23 mouse cellular contexts compared by ENCODE assay signal in genomic region chr1:138915596-138915995, GRCm38 (mm10). TPM values are rescaled to one million over a fixed set of nuclear protein-coding genes. Genes with fewer than 3 reads are reported as not detected.
A peak's percentile ranks its signal among the peaks of the same experiment; 100 is the strongest.
DNase-seq lines count a peak whose midpoint lies in the region; ATAC-seq and TF ChIP-seq lines count a peak whose summit lies in the region.
"Had no signal": no experiment of that assay in that cellular context is flagged by ENCODE, and none has a peak within 500 bp of the region (broad histone marks: within the 10 kb centered on the region; RNA-seq: fewer than 3 reads in every experiment).

No protein-coding gene starts in this region.

- peak; percentile 55 for DNase-seq in heart, adult 11 months
- peak; percentile 63 for DNase-seq in lung, embryonic 14.5 days
- no peak for DNase-seq in lung, postnatal 10 days
- peak; percentile 68 for DNase-seq in midbrain, embryonic 11.5 days (ENCODE audit: low spot score, missing footprints)
- DNase-seq in NIH3T3 (ENCODE audit: low read depth), result peak; percentile 15
- DNase-seq in forebrain, postnatal 0 days, result no peak
- DNase-seq: adrenal gland, adult 2 months; adrenal gland, adult 8-10 months; adrenal gland, postnatal 10 days; adrenal gland, postnatal 14 days; adrenal gland, postnatal 25 days; adrenal gland, postnatal 36 days; B cell, adult 2 months; cerebellum, adult 11 months; cerebellum, adult 11-12 months; cerebellum, adult 18-20 months had no signal

- H3K4me2 ChIP-seq in heart, embryonic 11.5 days, result no peak overlapping the region
- no peak overlapping the region for H3K4me2 ChIP-seq in lung, embryonic 14.5 days
- H3K4me2 ChIP-seq in midbrain, embryonic 11.5 days, result no peak overlapping the region
- H3K4me2 ChIP-seq in midbrain, embryonic 16.5 days (ENCODE audit: low read length), result no peak overlapping the region
- H3K4me2 ChIP-seq in forebrain, postnatal 0 days (ENCODE audit: low read depth), result no peak overlapping the region

- no peaks in the 10 kb centered on the region for H3K27me3 ChIP-seq in heart, embryonic 11.5 days (ENCODE audit: control insufficient read depth, insufficient read depth, low read length)
- no peaks in the 10 kb centered on the region for H3K27me3 ChIP-seq in lung, embryonic 14.5 days (ENCODE audit: insufficient read depth, low read length)
- no peaks in the 10 kb centered on the region for H3K27me3 ChIP-seq in midbrain, embryonic 11.5 days (ENCODE audit: control insufficient read depth, insufficient read depth, low read length)
- H3K27me3 ChIP-seq in midbrain, embryonic 16.5 days (ENCODE audit: control insufficient read depth, insufficient read depth, low read depth, low read length), result no peaks in the 10 kb centered on the region
- no peaks in the 10 kb centered on the region for H3K27me3 ChIP-seq in forebrain, postnatal 0 days (ENCODE audit: insufficient read depth, low read length)
- H3K27me3 ChIP-seq: CH12.LX, Patski had no signal

- H3K27ac ChIP-seq in heart, embryonic 11.5 days (ENCODE audit: low read depth, low read length), result no peak overlapping the region
- H3K27ac ChIP-seq in lung, embryonic 14.5 days (ENCODE audit: low read depth), result no peak overlapping the region
- no peak overlapping the region for H3K27ac ChIP-seq in midbrain, embryonic 11.5 days (ENCODE audit: low read depth, low read length)
- H3K27ac ChIP-seq in midbrain, embryonic 16.5 days (ENCODE audit: low read length), result no peak overlapping the region
- no peak overlapping the region for H3K27ac ChIP-seq in forebrain, postnatal 0 days (ENCODE audit: low read depth, low read length)

- H3K9me3 ChIP-seq in heart, embryonic 11.5 days (replicated peaks; ENCODE audit: control insufficient read depth, low read length), result no peaks in the 10 kb centered on the region
- H3K9me3 ChIP-seq in lung, embryonic 14.5 days (ENCODE audit: low read depth, low read length), result no peaks in the 10 kb centered on the region
- H3K9me3 ChIP-seq in midbrain, embryonic 11.5 days (ENCODE audit: control insufficient read depth, low read length), result no peaks in the 10 kb centered on the region
- H3K9me3 ChIP-seq in midbrain, embryonic 16.5 days (replicated peaks; ENCODE audit: control insufficient read depth, low read length, poor library complexity, severe bottlenecking), result no peaks in the 10 kb centered on the region
- no peaks in the 10 kb centered on the region for H3K9me3 ChIP-seq in forebrain, postnatal 0 days (ENCODE audit: low read length)
- H3K9me3 ChIP-seq: G1E had no signal

- WGBS in heart, embryonic 11.5 days (ENCODE audit: insufficient replicate concordance), result 86% methylated on average over 3 of the region's 3 CpGs
- 50% methylated on average over 3 of the region's 3 CpGs for WGBS in lung, embryonic 14.5 days
- WGBS in midbrain, embryonic 11.5 days, result over 99% methylated on average over 3 of the region's 3 CpGs
- WGBS in midbrain, embryonic 16.5 days, result 97% methylated on average over 3 of the region's 3 CpGs
- 95% methylated on average over 3 of the region's 3 CpGs for WGBS in forebrain, postnatal 0 days

- H3K36me3 ChIP-seq in heart, embryonic 11.5 days (ENCODE audit: control insufficient read depth, insufficient read depth, low read length), result no peaks in the 10 kb centered on the region
- no peaks in the 10 kb centered on the region for H3K36me3 ChIP-seq in lung, embryonic 14.5 days (ENCODE audit: insufficient read depth)
- H3K36me3 ChIP-seq in midbrain, embryonic 11.5 days (ENCODE audit: control insufficient read depth, insufficient read depth, low read length), result no peaks in the 10 kb centered on the region
- no peaks in the 10 kb centered on the region for H3K36me3 ChIP-seq in midbrain, embryonic 16.5 days (ENCODE audit: control insufficient read depth, insufficient read depth, low read length)
- H3K36me3 ChIP-seq in forebrain, postnatal 0 days (ENCODE audit: insufficient read depth), result no peaks in the 10 kb centered on the region
- H3K36me3 ChIP-seq: G1E had no signal

- no peak overlapping the region for H3K9ac ChIP-seq in heart, embryonic 11.5 days (ENCODE audit: low read depth, low read length)
- no peak overlapping the region for H3K9ac ChIP-seq in lung, embryonic 14.5 days
- H3K9ac ChIP-seq in midbrain, embryonic 11.5 days (ENCODE audit: low read length), result no peak overlapping the region
- no peak overlapping the region for H3K9ac ChIP-seq in midbrain, embryonic 16.5 days (ENCODE audit: low read depth, low read length)
- H3K9ac ChIP-seq in forebrain, postnatal 0 days, result no peak overlapping the region

- no peak overlapping the region for H3K4me3 ChIP-seq in heart, embryonic 11.5 days (ENCODE audit: low read depth, low read length)
- no peak overlapping the region for H3K4me3 ChIP-seq in lung, embryonic 14.5 days (ENCODE audit: low read depth, low read length)
- H3K4me3 ChIP-seq in midbrain, embryonic 11.5 days (ENCODE audit: low read depth, low read length), result no peak overlapping the region
- no peak overlapping the region for H3K4me3 ChIP-seq in midbrain, embryonic 16.5 days (ENCODE audit: low read depth, low read length)
- no peak overlapping the region for H3K4me3 ChIP-seq in forebrain, postnatal 0 days (ENCODE audit: low read depth, low read length)

- no peak for TF ChIP-seq CTCF in lung, embryonic 14.5 days (IDR thresholded peaks at IDR 0.05; ENCODE audit: low read depth)
- no peak for TF ChIP-seq CTCF in forebrain, postnatal 0 days (IDR thresholded peaks at IDR 0.05; ENCODE audit: low read depth)

- peaks cover 12% of the 10 kb centered on the region for H3K4me1 ChIP-seq in heart, embryonic 11.5 days (ENCODE audit: control insufficient read depth, insufficient read depth, low read length)
- H3K4me1 ChIP-seq in lung, embryonic 14.5 days (ENCODE audit: insufficient read depth), result peaks cover 3% of the 10 kb centered on the region; the same call in 1 of the 2 replicates
- H3K4me1 ChIP-seq in midbrain, embryonic 11.5 days (ENCODE audit: control insufficient read depth, insufficient read depth, low read length), result no peaks in the 10 kb centered on the region
- no peaks in the 10 kb centered on the region for H3K4me1 ChIP-seq in midbrain, embryonic 16.5 days (ENCODE audit: control insufficient read depth, insufficient read depth, low read length)
- no peaks in the 10 kb centered on the region for H3K4me1 ChIP-seq in forebrain, postnatal 0 days (ENCODE audit: insufficient read depth)

- ATAC-seq in heart, embryonic 11.5 days (replicated peaks; ENCODE audit: insufficient number of reproducible peaks, low FRiP score, low TSS enrichment), result no peak
- ATAC-seq in lung, embryonic 14.5 days (ENCODE audit: insufficient read depth), result no peak
- ATAC-seq in midbrain, embryonic 11.5 days (ENCODE audit: low FRiP score), result no peak
- ATAC-seq in midbrain, embryonic 16.5 days, result no peak
- no peak for ATAC-seq in forebrain, postnatal 0 days
- ATAC-seq: activated CD4-positive, CD25-positive, alpha-beta regulatory T cell, adult 4 months; CD4-positive, CD25-positive, alpha-beta regulatory T cell, adult 4 months; Patski had no signal

RNA-seq across cellular contexts. Expression of gene Dennd1b, which starts 47.6 kb away (rescaled TPM):
- polyA plus RNA-seq in heart, embryonic 11.5 days (2014; fragmentation: Nextera tagmentation; extraction: Ambion mirVana), result 10.1 and 14.3 TPM in 2 replicates
- 10.5 and 10.8 TPM in 2 replicates for polyA plus RNA-seq in lung, embryonic 14.5 days (2014; fragmentation: Nextera tagmentation; extraction: Ambion mirVana)
- polyA plus RNA-seq in midbrain, embryonic 11.5 days (2014; fragmentation: Nextera tagmentation; extraction: Ambion mirVana), result 12.2 and 13.3 TPM in 2 replicates
- polyA plus RNA-seq in midbrain, embryonic 16.5 days (2015; fragmentation: Nextera tagmentation; extraction: Ambion mirVana), result 9.2 and 10.4 TPM in 2 replicates
- total RNA-seq in forebrain, postnatal 0 days (2014; rRNA removed), result 10.5 and 12.0 TPM in 2 replicates
- 4.1 and 5.6 TPM in 2 replicates for polyA plus RNA-seq in forebrain, postnatal 0 days (2015; fragmentation: Nextera tagmentation; extraction: Ambion mirVana)

RNA-seq across cellular contexts. Expression of gene 2310009B15Rik, which starts 58.9 kb away (rescaled TPM):
- 27.4 and 28.1 TPM in 2 replicates for polyA plus RNA-seq in heart, embryonic 11.5 days (2014; fragmentation: Nextera tagmentation; extraction: Ambion mirVana)
- 54.2 and 61.7 TPM in 2 replicates for polyA plus RNA-seq in lung, embryonic 14.5 days (2014; fragmentation: Nextera tagmentation; extraction: Ambion mirVana)
- polyA plus RNA-seq in midbrain, embryonic 11.5 days (2014; fragmentation: Nextera tagmentation; extraction: Ambion mirVana), result 57.0 and 63.0 TPM in 2 replicates
- 35.9 and 36.3 TPM in 2 replicates for polyA plus RNA-seq in midbrain, embryonic 16.5 days (2015; fragmentation: Nextera tagmentation; extraction: Ambion mirVana)
- total RNA-seq in forebrain, postnatal 0 days (2014; rRNA removed), result 33.0 and 37.4 TPM in 2 replicates
- polyA plus RNA-seq in forebrain, postnatal 0 days (2015; fragmentation: Nextera tagmentation; extraction: Ambion mirVana), result 41.9 and 45.8 TPM in 2 replicates

Comparison
In these comparisons a context has a peak if more than half of its experiments do, and no peak if none do; other contexts are left out.
1. DNase-seq: peak in heart, adult 11 months (single experiment), lung, embryonic 14.5 days (single experiment), midbrain, embryonic 11.5 days (single experiment) and NIH3T3 (single experiment); none in lung, postnatal 10 days (single experiment) and forebrain, postnatal 0 days (single experiment).